Mouse (Mus musculus): ENCODE results near the gene Plekha4. TPM values are rescaled to one million over a fixed set of nuclear protein-coding genes. Genes with fewer than 3 reads are reported as not detected.

Gene Plekha4
- polyA plus RNA-seq (2021; fragmentation: Nextera tagmentation), result 0.67 and 1.7 TPM in 2 replicates
- long read RNA-seq, experiment 1, partial matches to known transcripts, result 0 of 1 reads
- long read RNA-seq, experiment 1, other reads (novel, unspliced or antisense), result 1 of 1 reads
- long read RNA-seq, experiment 2, partial matches to known transcripts, result 0 of 2 reads
- long read RNA-seq, experiment 2, other reads (novel, unspliced or antisense), result 1 of 2 reads

GRCm38 (mm10) chr7:45525809-45526473 lies at the start of gene Plekha4, which contains the start of gene Ppp1r15a:
Plekha4 (plus strand) TSS chr7:45526330.
Ppp1r15a (minus strand) TSS chr7:45526268.

DNA sequence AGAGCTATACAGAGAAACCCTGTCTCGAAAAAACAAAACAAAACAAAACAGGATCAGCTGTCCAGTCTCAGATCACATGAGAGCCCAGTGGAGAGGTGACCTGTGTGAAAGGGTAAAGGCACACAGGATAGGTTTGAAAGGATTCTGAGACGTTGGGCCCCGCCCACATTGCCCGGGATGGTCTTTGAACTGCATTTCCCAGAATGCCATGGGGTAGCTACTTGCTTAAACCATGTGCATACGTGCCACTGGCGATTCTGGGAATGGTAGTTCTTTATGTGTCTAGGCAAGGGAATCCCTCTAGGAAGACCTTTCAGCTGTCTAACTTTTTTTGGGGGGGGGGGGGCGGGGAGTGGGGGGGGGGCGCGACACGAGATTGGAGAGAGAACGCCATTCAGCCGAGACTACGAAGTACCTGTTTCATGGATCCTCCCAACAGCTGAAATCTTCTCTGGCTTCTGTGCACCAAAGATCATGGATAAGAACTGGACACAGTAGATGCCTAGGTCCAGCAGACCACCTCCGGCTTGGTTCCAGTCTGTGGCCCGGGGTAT lies 44.7 kb upstream of the Plekha4 start, which contains the start of gene Tulp2:
Gene Tulp2 (plus strand): TSS at position 504 of the 554 bp plus-strand sequence.

GRCm38 (mm10) chr7:45486761-45487415 lies 39.2 kb upstream of the Plekha4 start, which contains the start of gene Gm45808:
Gm45808 (minus strand) TSS chr7:45486811.

GRCm38 (mm10) chr7:45488293-45489204 lies 37.6 kb upstream of the Plekha4 start, which contains the start of gene Dhdh:
Dhdh (minus strand) TSS chr7:45488805.

DNA sequence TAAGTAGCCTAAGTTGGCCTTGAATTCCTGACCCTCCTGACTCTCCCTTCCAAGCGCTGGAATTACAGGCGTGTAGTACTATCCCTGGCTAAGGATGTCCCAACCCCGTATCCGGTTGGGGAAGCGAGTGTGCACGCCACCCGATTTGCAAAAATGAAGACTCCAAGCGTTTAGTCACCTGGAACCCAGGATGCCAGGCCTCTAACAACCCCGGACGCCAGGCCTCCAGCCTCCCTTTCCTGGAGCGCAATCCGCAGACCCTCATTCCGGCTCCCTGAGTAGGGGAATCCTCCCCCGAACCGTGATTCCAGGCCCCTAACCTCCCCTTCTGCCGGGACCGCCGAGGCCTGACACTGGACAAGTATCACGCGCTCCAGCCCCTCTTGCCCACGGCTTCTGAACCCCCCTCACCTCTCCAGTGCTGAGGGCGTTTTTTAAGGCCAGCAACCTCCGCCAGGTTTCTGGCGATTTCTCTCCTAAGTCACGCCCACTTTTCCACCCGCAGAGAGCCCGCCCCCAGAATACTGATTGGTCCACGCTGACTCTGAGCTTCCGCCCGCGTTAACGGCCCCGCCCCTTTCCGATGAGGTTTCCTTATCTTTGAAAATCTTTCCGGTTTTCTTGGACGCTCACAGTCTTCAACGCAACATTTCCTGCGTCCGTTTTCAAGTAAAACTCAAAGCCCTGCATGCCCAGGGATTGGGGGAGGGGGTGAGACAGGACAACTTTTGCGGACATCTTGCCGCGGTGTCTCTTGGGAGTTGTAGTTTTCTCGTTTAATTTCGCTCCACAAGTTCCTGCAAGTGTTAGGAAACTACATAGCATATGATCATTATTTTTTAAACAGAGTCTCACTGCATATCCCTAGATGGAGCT lies 16.0 kb upstream of the Plekha4 start, which contains the start of gene Nucb1:
Gene Nucb1 (minus strand): TSS at position 495 of the 876 bp plus-strand sequence.

GRCm38 (mm10) chr7:45554744-45555143 lies 28.6 kb downstream of the Plekha4 start, which contains the start of gene Hsd17b14:
Hsd17b14 (plus strand) TSS chr7:45554893.

GRCm38 (mm10) chr7:45570103-45570741 lies 44.1 kb downstream of the Plekha4 start, which contains the start of gene Bcat2:
Bcat2 (plus strand) TSS chr7:45570153.

Other genes starting within 250 kb of the Plekha4 start
- not detected in 2 replicates for gene Slc6a21, start 248.8 kb upstream of the Plekha4 start, polyA plus RNA-seq (2021; fragmentation: Nextera tagmentation)
- 10.1 and 12.4 TPM in 2 replicates for gene Trpm4, start 192.6 kb upstream of the Plekha4 start, polyA plus RNA-seq (2021; fragmentation: Nextera tagmentation)
- not detected in 2 replicates for gene Hrc, start 191.0 kb upstream of the Plekha4 start, polyA plus RNA-seq (2021; fragmentation: Nextera tagmentation)
- gene Ppfia3, start 159.3 kb upstream of the Plekha4 start, polyA plus RNA-seq (2021; fragmentation: Nextera tagmentation), result 8.7 and 11.6 TPM in 2 replicates
- gene Lin7b, start 155.7 kb upstream of the Plekha4 start, polyA plus RNA-seq (2021; fragmentation: Nextera tagmentation), result 214 and 221 TPM in 2 replicates
- gene Snrnp70, start 130.6 kb upstream of the Plekha4 start, polyA plus RNA-seq (2021; fragmentation: Nextera tagmentation), result 32.6 and 45.3 TPM in 2 replicates
- not detected in 2 replicates for gene Kcna7, start 120.7 kb upstream of the Plekha4 start, polyA plus RNA-seq (2021; fragmentation: Nextera tagmentation)
- 0.11 and 0.30 TPM in 2 replicates for gene Ntf5, start 112.6 kb upstream of the Plekha4 start, polyA plus RNA-seq (2021; fragmentation: Nextera tagmentation)
- gene Lhb, start 105.5 kb upstream of the Plekha4 start, polyA plus RNA-seq (2021; fragmentation: Nextera tagmentation), result 1.1 TPM in 1 of 2 replicates, not detected in the other
- 7.9 and 10.1 TPM in 2 replicates for gene Gys1, start 91.5 kb upstream of the Plekha4 start, polyA plus RNA-seq (2021; fragmentation: Nextera tagmentation)
- 50.0 and 53.1 TPM in 2 replicates for gene Ruvbl2, start 88.2 kb upstream of the Plekha4 start, polyA plus RNA-seq (2021; fragmentation: Nextera tagmentation)
- gene Ftl1, start 66.4 kb upstream of the Plekha4 start, polyA plus RNA-seq (2021; fragmentation: Nextera tagmentation), result 1,695 and 1,748 TPM in 2 replicates
- gene Bax, start 59.4 kb upstream of the Plekha4 start, polyA plus RNA-seq (2021; fragmentation: Nextera tagmentation), result 86.7 and 94.4 TPM in 2 replicates
- gene Tulp2, start 44.5 kb upstream of the Plekha4 start, polyA plus RNA-seq (2021; fragmentation: Nextera tagmentation), result 0.13 and 0.14 TPM in 2 replicates
- not detected in 2 replicates for gene Gm45808, start 39.5 kb upstream of the Plekha4 start, polyA plus RNA-seq (2021; fragmentation: Nextera tagmentation)
- 2.6 and 3.5 TPM in 2 replicates for gene Dhdh, start 37.5 kb upstream of the Plekha4 start, polyA plus RNA-seq (2021; fragmentation: Nextera tagmentation)
- 74.5 and 76.8 TPM in 2 replicates for gene Nucb1, start 15.9 kb upstream of the Plekha4 start, polyA plus RNA-seq (2021; fragmentation: Nextera tagmentation)
- gene Ppp1r15a, start 62 bp upstream of the Plekha4 start, polyA plus RNA-seq (2021; fragmentation: Nextera tagmentation), result 17.6 and 18.2 TPM in 2 replicates
- 0.43 TPM in 1 of 2 replicates, not detected in the other for gene Hsd17b14, start 28.6 kb downstream of the Plekha4 start, polyA plus RNA-seq (2021; fragmentation: Nextera tagmentation)
- 7.0 and 8.5 TPM in 2 replicates for gene Bcat2, start 43.8 kb downstream of the Plekha4 start, polyA plus RNA-seq (2021; fragmentation: Nextera tagmentation)
- not detected in 2 replicates for gene Fgf21, start 89.2 kb downstream of the Plekha4 start, polyA plus RNA-seq (2021; fragmentation: Nextera tagmentation)
- gene Fut1, start 91.0 kb downstream of the Plekha4 start, polyA plus RNA-seq (2021; fragmentation: Nextera tagmentation), result 0.08 TPM in 1 of 2 replicates, not detected in the other
- gene Izumo1, start 95.5 kb downstream of the Plekha4 start, polyA plus RNA-seq (2021; fragmentation: Nextera tagmentation), result 0.09 TPM in 1 of 2 replicates, not detected in the other
- gene Rasip1, start 101.2 kb downstream of the Plekha4 start, polyA plus RNA-seq (2021; fragmentation: Nextera tagmentation), result 2.3 and 3.1 TPM in 2 replicates
- 1.1 and 1.2 TPM in 2 replicates for gene Mamstr, start 113.6 kb downstream of the Plekha4 start, polyA plus RNA-seq (2021; fragmentation: Nextera tagmentation)
- gene Fut2, start 140.1 kb downstream of the Plekha4 start, polyA plus RNA-seq (2021; fragmentation: Nextera tagmentation), result 0.10 and 0.16 TPM in 2 replicates
- 5.2 and 6.6 TPM in 2 replicates for gene Ntn5, start 157.7 kb downstream of the Plekha4 start, polyA plus RNA-seq (2021; fragmentation: Nextera tagmentation)
- gene Sec1, start 168.1 kb downstream of the Plekha4 start, polyA plus RNA-seq (2021; fragmentation: Nextera tagmentation), result 0.15 and 0.36 TPM in 2 replicates
- 39.6 and 49.9 TPM in 2 replicates for gene Car11, start 173.5 kb downstream of the Plekha4 start, polyA plus RNA-seq (2021; fragmentation: Nextera tagmentation)
- 49.2 and 52.8 TPM in 2 replicates for gene Dbp, start 178.8 kb downstream of the Plekha4 start, polyA plus RNA-seq (2021; fragmentation: Nextera tagmentation)
- gene Rpl18, start 189.1 kb downstream of the Plekha4 start, polyA plus RNA-seq (2021; fragmentation: Nextera tagmentation), result 357 and 361 TPM in 2 replicates
- gene Sphk2, start 191.7 kb downstream of the Plekha4 start, polyA plus RNA-seq (2021; fragmentation: Nextera tagmentation), result 5.5 and 6.1 TPM in 2 replicates
- gene Fam83e, start 194.9 kb downstream of the Plekha4 start, polyA plus RNA-seq (2021; fragmentation: Nextera tagmentation), result 0.09 TPM in 1 of 2 replicates, not detected in the other
- not detected in 2 replicates for gene Spaca4, start 199.5 kb downstream of the Plekha4 start, polyA plus RNA-seq (2021; fragmentation: Nextera tagmentation)